Mouse (Mus musculus) heart, postnatal 0 days (tissue): Measurements from ENCODE around the gene Pi4ka.
"Not testable (repeated sequence)": the region's sequence is repeated elsewhere in the genome, so short reads cannot be mapped to it uniquely, and the experiment has no call there.

Source experiments
- CTCF ChIP-seq: IDR thresholded peaks from 2 replicates; pipeline ENCODE4 v1.5.1; 2016; ENCODE audit warnings: antibody characterized with exemption, control low read depth, low read depth
- EP300 ChIP-seq: IDR thresholded peaks from 2 replicates; pipeline ENCODE4 v1.6.1; 2016; ENCODE audit warnings: antibody characterized with exemption, low read depth

GRCm38 (mm10) chr16:17231523-17231922 is 174.6 kb downstream of the Pi4ka start:
- TF ChIP-seq CTCF, EP300: not testable (repeated sequence)
